Mouse (Mus musculus) adrenal gland, postnatal 14 days (tissue): ENCODE measurements at regions not wholly inside any gene's neighbourhood (a gene's known extent, or its start where the extent isn't known, plus 50 kb on each side); places are given as distances from the start of the nearest gene placed in this dataset.

ENCODE experiments used
- DNase-seq: peaks from one replicate; pipeline ENCODE4 v3.0.0; 2021; ENCODE audit warnings: mixed read lengths

DNA sequence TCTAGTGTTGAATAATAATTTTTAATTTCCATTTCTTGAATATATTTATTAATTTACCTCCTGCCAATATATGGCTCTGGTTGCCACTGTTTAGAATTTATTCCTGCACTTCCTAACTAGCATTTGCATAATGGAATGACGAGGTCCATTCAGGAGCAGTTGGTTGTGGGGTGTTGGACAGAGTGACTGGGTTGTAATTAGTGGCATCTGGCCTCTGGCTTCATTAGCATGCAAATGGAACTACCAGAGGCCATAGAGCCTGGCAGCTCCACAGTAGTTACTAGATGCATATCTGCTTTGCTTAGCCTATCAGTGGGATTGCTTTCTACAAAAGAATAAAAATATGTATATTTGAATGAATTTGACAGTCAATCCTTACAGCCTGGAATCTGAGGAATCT lies 1099.6 kb upstream of the Cdh8 start:
- DNase-seq: no peak

DNA sequence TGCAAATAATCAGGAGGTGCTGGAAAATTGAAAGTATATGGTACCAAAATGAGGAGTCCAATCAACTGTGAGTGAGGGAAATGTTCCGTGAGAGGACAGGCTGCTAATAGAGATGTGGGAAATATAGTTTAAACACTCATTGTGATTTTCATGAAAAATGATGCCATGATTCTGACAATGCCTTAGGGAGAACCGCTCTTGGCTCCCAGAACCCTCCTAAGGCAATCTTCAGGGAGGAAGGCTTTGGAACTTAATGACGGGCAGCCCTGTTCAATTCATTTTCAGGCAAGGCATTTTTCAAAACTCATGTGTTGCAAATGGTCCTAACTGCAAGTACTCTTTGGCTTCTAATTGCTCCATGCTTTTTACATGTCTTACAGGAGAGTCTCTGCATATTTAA lies 1098.9 kb upstream of the Cdh8 start:
- no peak for DNase-seq

DNA sequence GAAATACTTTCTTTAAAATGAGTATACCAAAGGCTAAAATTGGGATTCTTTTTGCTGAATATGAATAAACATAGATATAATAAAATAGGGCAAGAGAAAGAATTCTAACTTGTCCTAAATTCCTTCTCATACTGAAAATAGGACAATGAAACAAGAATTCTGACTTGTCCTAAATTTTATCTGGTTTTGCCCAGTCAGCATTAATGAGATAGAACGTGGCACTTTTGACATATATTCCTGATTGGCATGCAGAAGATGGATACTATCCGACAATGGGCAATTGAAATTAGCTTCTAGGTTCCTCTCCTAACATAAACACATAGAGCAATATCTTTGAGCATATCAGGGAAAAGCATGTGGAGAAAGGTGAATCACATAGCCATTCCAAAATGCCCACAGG lies 1090.2 kb upstream of the Cdh8 start:
- DNase-seq: no peak

DNA sequence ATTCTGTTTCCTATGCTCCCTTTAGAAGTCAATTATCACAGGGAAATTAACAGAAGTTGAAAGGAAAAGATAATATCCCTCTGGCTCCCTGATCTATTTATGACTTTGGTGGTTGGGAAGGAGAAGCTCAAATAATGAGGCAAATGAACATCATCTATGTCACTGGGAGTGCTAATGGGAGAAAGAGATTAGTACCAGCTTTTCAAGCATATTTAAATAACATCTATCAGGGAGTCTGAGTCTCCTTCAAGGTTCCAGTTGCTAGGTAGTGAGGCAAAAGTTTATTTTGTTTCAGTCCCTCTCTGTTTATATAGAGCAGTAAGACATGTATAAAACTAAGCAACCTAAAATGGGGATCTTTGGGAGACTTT lies 1084.1 kb upstream of the Cdh8 start:
- DNase-seq: no peak

DNA sequence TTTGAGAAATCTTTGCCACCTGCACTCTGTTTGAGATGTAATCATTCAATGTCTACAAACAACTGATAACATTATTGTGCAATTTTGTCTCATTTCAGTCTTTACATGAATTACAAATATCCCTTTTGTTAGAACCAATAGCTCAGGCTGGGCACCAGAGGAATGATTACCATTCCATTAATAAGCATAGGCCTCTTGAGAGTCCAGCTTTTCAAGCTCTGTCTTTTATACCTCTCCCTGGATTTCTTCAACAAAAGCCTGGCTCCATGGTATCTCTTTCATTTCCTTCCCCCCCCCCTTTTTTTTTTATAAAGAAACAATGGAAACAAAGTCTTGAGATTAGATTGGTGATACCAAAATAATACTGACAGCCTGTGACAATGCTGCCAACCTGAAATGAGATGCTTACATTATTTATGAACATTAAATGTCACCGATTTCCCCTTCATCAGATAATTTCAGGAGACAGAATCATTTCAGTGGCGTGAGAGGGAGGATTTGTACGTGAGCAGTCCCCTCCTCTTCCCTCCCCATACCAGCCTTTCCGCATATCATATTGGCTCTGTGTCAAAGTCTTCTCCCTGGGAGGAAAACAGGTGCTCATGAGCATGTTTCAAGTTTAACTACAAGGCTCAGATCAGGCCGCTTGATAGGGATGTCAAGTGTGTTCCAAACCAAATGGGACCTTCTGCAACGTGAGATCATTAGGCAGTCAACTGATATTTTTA lies 1083.5 kb upstream of the Cdh8 start:
- no peak for DNase-seq

DNA sequence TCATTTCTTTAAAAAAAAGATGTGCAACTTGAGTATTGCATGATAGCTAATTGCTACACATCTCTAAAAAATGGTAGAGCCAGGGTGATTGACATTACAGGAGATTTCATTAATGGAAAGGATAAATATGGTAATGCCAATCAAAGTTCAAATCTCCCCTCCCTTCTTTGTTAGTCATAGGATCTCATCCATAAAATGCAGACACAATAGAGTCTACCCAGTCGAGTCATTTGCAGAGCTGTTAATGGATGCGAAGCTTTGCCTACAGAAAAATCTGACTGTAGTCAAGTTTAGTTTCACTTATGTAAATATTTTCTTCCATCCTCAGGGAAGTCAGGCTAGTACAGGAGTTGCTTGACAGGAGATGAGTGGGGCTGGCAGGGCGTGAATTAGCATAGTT lies 1078.2 kb upstream of the Cdh8 start:
- no peak for DNase-seq

DNA sequence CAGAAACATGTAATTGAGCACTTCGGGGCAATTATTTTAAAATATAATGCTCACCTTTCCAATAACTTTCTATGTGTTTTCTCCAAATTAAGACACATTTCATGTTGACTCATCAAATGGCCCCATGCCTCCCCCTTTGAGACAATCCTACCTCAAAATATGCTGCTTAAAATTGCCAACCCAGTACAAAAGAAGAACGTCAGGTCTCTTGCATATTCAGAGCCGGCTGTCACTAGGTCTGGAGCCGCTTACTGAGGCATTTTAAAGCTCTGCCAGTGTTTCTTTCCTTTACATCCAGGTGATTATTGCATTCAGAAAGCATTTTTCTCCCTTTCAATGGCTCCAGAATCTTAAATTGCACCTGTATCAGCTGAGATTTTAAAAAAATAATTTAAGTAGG lies 1059.7 kb upstream of the Cdh8 start:
- DNase-seq: no peak

DNA sequence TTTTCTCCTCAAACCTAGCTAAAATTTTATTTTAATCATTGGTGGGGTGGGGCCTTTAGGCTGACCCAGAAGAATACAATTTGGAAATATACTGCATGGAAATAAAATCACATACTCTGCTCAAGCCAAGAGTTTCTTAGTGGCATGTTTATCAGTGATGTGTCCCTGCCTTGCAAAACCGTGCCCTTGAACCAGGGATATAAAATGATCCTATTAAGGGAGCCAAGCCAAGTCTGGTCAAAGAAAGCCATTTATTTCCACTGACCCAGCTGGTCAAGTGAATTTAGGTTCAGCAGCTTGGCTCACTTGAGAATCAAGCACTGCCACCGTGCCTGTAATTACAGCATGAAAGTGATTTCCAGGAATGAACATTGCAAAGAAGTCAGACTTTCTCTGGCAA lies 1035.0 kb upstream of the Cdh8 start:
- peak; percentile 46 for DNase-seq

DNA sequence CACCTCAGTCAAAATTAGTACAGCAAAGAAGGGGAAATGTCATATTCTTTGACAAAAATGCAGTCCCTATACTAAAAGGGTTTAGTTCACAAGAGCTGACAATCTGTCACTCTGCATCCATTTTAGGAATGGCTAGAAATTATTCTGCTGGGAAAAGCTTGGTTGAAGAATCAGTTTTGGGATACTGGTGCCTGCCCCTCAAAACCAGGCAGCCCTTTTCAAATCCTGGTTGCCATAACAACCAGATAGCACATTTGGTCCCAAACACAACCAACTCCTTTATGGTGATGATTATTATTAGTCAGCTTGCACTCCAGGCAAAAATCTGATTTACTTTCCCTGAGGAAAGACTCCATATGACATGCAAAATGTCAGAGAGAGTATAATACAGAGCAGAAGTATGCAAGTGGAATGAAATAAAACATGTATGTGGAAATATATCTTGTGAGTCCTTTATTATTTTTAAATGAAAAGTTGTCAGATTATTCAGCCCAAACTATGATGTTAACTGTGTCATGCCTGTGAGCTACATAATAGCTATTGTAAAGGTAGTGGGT lies 1034.2 kb upstream of the Cdh8 start:
- DNase-seq: no peak

DNA sequence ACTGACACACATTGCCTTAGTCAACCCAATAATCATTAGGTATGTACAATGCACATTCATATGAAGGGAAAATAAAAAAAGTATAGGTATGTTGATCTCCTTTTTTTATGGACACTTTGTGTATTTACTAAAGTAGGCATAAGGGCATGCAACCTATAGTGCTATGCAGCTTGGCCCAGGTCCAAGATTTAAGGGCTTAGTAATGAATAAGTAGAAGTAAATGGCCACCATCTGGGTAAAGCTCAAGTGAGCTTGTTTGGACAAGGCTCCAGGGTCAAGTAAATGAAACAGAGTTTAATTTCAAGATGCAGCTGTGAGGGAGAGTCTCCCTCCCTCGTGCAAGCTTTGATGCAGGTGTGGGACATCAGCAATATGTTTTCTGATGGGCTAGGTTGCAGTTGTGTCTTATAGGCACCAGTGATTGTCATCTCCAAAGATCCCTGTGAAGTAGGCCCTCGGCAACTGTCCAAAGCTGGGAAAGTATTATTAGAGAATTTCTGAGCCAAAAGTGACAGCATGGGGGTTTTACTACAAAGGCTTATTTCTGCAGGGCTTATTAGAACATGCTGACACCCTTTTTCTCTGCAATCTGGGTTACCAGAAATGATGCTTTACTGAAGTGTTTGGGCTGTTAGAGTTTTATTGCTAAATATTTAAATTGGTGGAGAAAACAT lies 1030.5 kb upstream of the Cdh8 start:
- DNase-seq: no peak
